Mouse (Mus musculus) heart, adult 2 months (tissue): ENCODE measurements around the gene Hs2st1. TPM values are rescaled to one million over a fixed set of nuclear protein-coding genes. Genes with fewer than 3 reads are reported as not detected.

Experiments used
- DNase-seq, 2 experiments: peaks; one replicate each; pipeline ENCODE4 v3.0.0; 2021
- H3K27ac ChIP-seq: fragments of 200-600 bp; 2 replicates; pipeline ENCODE4 v1.8.1; 2022
- H3K27me3 ChIP-seq: fragments of 200-500 bp; 2 replicates; pipeline ENCODE4 v1.6.1; 2012; ENCODE audit warnings: mild to moderate bottlenecking, low read length, inconsistent platforms, mixed read lengths; ENCODE audit not compliant: control insufficient read depth, insufficient read depth
- H3K36me3 ChIP-seq: fragments of 200-500 bp; 2 replicates; pipeline ENCODE4 v1.6.1; 2012; ENCODE audit warnings: low read length, inconsistent platforms; ENCODE audit not compliant: control insufficient read depth, insufficient read depth
- H3K4me1 ChIP-seq: fragments of 200-500 bp; 2 replicates; pipeline ENCODE4 v1.6.1; 2011; ENCODE audit warnings: low read length; ENCODE audit not compliant: control insufficient read depth, insufficient read depth
- H3K4me3 ChIP-seq: fragments of 200-600 bp; 2 replicates; pipeline ENCODE4 v1.8.1; 2022
- H3K79me2 ChIP-seq: fragments of 200-500 bp; replicated peaks from 2 replicates; pipeline ENCODE4 v1.6.1; 2012; ENCODE audit warnings: mild to moderate bottlenecking, inconsistent platforms, low read length, moderate library complexity, mixed read lengths; ENCODE audit not compliant: control insufficient read depth, insufficient read depth
- H3K9ac ChIP-seq: fragments of 200-500 bp; 2 replicates; pipeline ENCODE4 v1.6.1; 2012; ENCODE audit warnings: low read depth, mild to moderate bottlenecking, control low read depth, inconsistent platforms, low read length, mixed read lengths
- CTCF ChIP-seq: fragments of 200-600 bp; IDR thresholded peaks from 2 replicates; pipeline ENCODE4 v1.8.1; 2022; ENCODE audit warnings: antibody characterized with exemption, mild to moderate bottlenecking, moderate library complexity
- EP300 ChIP-seq: fragments of 200-500 bp; IDR thresholded peaks from 2 replicates; pipeline ENCODE4 v1.6.1; 2011; ENCODE audit warnings: low read depth, low read length, control low read depth; ENCODE audit not compliant: insufficient read depth
- POLR2A ChIP-seq: fragments of 200-500 bp; IDR thresholded peaks from 2 replicates; pipeline ENCODE4 v1.6.1; 2011; ENCODE audit warnings: mild to moderate bottlenecking, low read depth, low read length, control low read depth; ENCODE audit not compliant: insufficient read depth
- WGBS: fragments of 180-500 bp; shearing (Covaris S2); methylation state at CpG from one replicate; pipeline ENCODE4 v1.1.7; 2018; 5-methylcytosine and 5-hydroxymethylcytosine counted together
- intact Hi-C: fragments of 180-260 bp; cut with DNase I; formaldehyde crosslinking; loops from one replicate; pipeline ENCODE4 v1.15.1; 2025
- polyA plus RNA-seq: library from polyadenylated mRNA; depleted of rRNA; stranded (reverse); fragments of >200 nt; gene quantifications from 2 replicates; pipeline ENCODE4 v1.2.3, GENCODE M21; 2012
- total RNA-seq, 2 experiments: library from RNA; stranded (reverse); gene quantifications; 2 replicates each; pipeline ENCODE4 v1.2.3; 2021

Gene Hs2st1
- total and polyA plus RNA-seq, 3 experiments = 2.3 to 8.4 (median 7.2) TPM

GRCm38 (mm10) chr3:144434276-144434675, 135.7 kb downstream of the Hs2st1 start:
- TF ChIP-seq POLR2A (no peak), CTCF (no peak), EP300 (no peak)
- no peaks in the 10 kb centered on the region for H3K27me3 ChIP-seq
- H3K4me3 ChIP-seq = no peak overlapping the region
- intact Hi-C loops = no loop called here
- 90% methylated on average over 17 of the region's 17 CpGs for WGBS
- H3K79me2 ChIP-seq = no peaks in the 10 kb centered on the region
- no peak overlapping the region for H3K9ac ChIP-seq
- no peak for DNase-seq
- no peaks in the 10 kb centered on the region for H3K4me1 ChIP-seq
- H3K36me3 ChIP-seq = no peaks in the 10 kb centered on the region
- no peak overlapping the region for H3K27ac ChIP-seq

- H3K27ac ChIP-seq = no peak overlapping the region
- intact Hi-C loops = no loop called here
- H3K9ac ChIP-seq = no peak overlapping the region
- no peak for DNase-seq
- H3K36me3 ChIP-seq = no peaks in the 10 kb centered on the region
- TF ChIP-seq POLR2A = no peak
- TF ChIP-seq EP300 = no peak
- TF ChIP-seq CTCF = no peak
- WGBS = 87% methylated on average over 7 of the region's 7 CpGs
- no peaks in the 10 kb centered on the region for H3K4me1 ChIP-seq
- no peak overlapping the region for H3K4me3 ChIP-seq
- no peaks in the 10 kb centered on the region for H3K27me3 ChIP-seq
- no peaks in the 10 kb centered on the region for H3K79me2 ChIP-seq
Measured at GRCm38 (mm10) chr3:144433039-144433438, 136.9 kb downstream of the Hs2st1 start.

- no peaks in the 10 kb centered on the region for H3K79me2 ChIP-seq
- H3K27me3 ChIP-seq = no peaks in the 10 kb centered on the region
- no peaks in the 10 kb centered on the region for H3K4me1 ChIP-seq
- TF ChIP-seq CTCF (no peak), EP300 (no peak), POLR2A (no peak)
- H3K36me3 ChIP-seq = no peaks in the 10 kb centered on the region
- no peak for DNase-seq
- no peak overlapping the region for H3K27ac ChIP-seq
- 76% methylated on average over 10 of the region's 10 CpGs for WGBS
- intact Hi-C loops = no loop called here
- H3K9ac ChIP-seq = no peak overlapping the region
- H3K4me3 ChIP-seq = no peak overlapping the region
Measured at GRCm38 (mm10) chr3:144432143-144432577, 137.8 kb downstream of the Hs2st1 start.

- WGBS = 73% methylated on average over 8 of the region's 8 CpGs
- intact Hi-C loops = no loop called here
- TF ChIP-seq CTCF = no peak
- TF ChIP-seq POLR2A = no peak
- TF ChIP-seq EP300 = no peak
- Histone ChIP-seq H3K27ac (no peak overlapping the region), H3K36me3 (no peaks in the 10 kb centered on the region), H3K9ac (no peak overlapping the region), H3K79me2 (no peaks in the 10 kb centered on the region), H3K4me1 (no peaks in the 10 kb centered on the region), H3K4me3 (no peak overlapping the region), H3K27me3 (no peaks in the 10 kb centered on the region)
- no peak for DNase-seq
Measured at GRCm38 (mm10) chr3:144428514-144429431, 141.2 kb downstream of the Hs2st1 start.

GRCm38 (mm10) chr3:144425041-144425448, 144.9 kb downstream of the Hs2st1 start:
- Histone ChIP-seq H3K79me2 (no peaks in the 10 kb centered on the region), H3K36me3 (no peaks in the 10 kb centered on the region), H3K27me3 (no peaks in the 10 kb centered on the region), H3K27ac (no peak overlapping the region), H3K4me3 (no peak overlapping the region), H3K4me1 (no peaks in the 10 kb centered on the region), H3K9ac (no peak overlapping the region)
- TF ChIP-seq EP300 (no peak), CTCF (no peak), POLR2A (no peak)
- DNase-seq = no peak
- WGBS = 78% methylated on average over 4 of the region's 4 CpGs
- intact Hi-C loops = no loop called here
